Mouse (Mus musculus): Measurements from ENCODE around the gene Myo5a.
A peak's percentile ranks its signal among the peaks of the same experiment; 100 is the strongest.

Gene Myo5a

GRCm38 (mm10) chr9:75071706-75072192 is 934 bp downstream of the Myo5a start:
- peak; percentile 34 for DNase-seq (ENCODE audit: low read depth)

- no peak for DNase-seq (ENCODE audit: low read depth)
Observed at GRCm38 (mm10) chr9:75072361-75072760, 1.5 kb downstream of the Myo5a start.

DNA sequence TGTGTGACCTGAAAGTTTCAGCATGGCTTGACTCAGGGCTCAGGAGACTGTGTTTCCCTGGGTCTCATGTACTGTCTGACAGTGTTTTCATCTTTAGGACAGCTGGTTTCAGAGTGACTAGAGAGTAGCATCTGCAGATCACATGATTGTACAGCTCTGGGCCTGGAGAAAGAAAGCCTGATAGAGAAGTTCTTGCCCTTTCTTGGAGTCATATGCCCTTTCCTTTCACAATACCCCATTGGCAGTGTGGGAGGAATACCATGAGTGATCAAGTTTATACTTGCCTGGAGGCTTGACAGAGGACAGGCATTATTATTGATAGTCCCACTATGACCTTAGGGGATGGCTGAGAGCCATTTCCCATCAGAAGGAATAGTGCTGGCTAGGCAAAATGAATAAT is 6.4 kb downstream of the Myo5a start:
- no peak for DNase-seq (ENCODE audit: low read depth)

DNA sequence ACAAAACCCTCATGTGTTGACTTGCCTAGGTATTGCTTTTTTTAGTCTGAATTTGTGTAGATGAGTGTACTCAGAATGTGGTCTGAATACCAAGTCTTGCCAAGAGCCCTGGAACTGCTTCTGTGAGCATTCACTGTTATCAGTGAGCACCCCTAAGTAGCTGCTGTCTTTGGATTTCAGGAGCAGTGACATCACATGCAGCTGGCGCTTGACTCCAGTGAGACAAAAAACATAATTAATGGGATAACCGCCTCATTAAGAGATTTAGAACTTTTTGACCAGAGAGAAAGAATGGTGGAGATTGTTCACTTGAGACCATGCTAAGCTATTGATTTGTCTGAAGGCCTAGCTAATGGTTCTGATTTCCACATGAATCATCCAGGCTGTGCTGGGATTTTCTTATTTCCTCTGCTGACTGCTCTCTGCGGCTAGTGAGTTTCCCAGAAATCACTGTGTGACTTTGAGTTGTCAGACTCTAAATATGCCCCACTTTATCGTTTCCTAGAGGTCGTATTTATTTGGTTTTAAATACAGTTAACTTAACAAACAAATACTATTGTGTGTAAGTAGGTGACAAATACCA is 14.5 kb downstream of the Myo5a start:
- DNase-seq (ENCODE audit: low read depth), result no peak

- no peak for DNase-seq (ENCODE audit: low read depth)
Observed at GRCm38 (mm10) chr9:75087823-75088222, 17.0 kb downstream of the Myo5a start.

DNA sequence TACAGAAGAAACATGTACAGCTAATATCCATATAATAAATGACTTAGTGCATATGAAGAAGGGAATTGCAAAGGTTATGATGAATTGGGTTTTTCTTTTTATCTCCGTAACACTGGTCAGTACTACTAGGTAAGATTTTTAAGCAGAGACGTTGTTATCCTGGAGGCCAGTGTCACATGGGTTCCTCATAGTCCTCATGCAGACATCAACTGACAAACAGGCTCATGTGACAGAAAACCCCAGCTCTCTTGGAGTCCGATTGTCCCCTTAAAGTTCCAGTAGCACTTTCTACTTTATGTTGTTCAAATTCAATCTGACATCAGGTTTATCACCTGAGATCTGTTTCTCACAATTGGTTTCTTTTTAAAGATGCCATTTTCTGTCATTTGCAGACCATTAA is 18.5 kb downstream of the Myo5a start:
- no peak for DNase-seq (ENCODE audit: low read depth)

- DNase-seq (ENCODE audit: low read depth), result no peak
Observed at GRCm38 (mm10) chr9:75092134-75092533, 21.3 kb downstream of the Myo5a start.

GRCm38 (mm10) chr9:75094762-75095161 is 23.9 kb downstream of the Myo5a start:
- peak; percentile 46 for DNase-seq (ENCODE audit: low read depth)

DNA sequence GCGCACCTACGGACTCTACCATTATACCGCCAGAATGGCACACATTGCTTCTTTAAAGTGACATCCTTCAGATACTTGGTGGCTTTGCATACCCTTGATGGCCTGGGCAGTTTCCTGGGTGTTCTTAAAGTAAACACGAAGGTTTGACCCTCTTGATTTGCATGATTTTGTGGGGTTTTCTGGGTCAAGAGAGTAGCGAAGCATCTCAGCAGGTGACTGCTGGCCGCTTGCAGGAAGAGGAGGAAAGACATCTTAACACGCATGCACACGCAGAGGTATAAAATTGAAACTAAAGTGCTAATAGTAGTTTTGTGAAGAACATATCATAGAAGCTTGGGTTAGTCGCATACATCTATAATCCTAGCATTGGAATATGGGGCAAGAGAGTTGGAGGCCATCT is 28.1 kb downstream of the Myo5a start:
- DNase-seq (ENCODE audit: low read depth), result no peak

DNA sequence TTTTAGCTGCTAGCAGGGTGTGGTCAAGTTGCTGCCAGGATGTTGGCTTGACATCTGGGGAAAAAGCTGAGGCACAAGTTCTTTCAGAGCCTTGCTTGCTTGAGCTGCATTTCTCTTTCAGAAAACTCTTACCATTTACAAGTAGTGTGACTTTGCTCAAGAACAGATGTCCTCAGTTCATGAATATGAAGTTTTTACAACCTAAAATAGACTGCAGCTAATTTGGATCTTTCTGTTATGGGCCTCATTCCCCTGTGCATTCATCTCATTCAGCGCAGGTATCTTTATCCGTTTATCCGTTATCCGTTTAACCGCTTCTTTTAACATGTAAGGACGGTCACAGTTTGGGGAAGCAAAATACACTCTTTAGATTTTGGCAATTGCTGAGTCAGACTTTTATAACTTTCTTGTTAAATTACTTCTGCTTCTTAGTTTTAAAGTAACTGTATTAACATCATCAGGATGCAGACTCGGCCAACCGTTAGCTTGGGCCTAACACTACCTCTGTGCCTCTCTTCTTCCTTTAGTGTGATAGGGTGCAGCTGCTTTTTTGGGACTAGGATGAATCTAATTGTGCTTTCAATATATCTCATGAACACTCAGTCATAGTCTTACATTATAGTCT is 29.5 kb downstream of the Myo5a start:
- DNase-seq (ENCODE audit: low read depth), result no peak

DNA sequence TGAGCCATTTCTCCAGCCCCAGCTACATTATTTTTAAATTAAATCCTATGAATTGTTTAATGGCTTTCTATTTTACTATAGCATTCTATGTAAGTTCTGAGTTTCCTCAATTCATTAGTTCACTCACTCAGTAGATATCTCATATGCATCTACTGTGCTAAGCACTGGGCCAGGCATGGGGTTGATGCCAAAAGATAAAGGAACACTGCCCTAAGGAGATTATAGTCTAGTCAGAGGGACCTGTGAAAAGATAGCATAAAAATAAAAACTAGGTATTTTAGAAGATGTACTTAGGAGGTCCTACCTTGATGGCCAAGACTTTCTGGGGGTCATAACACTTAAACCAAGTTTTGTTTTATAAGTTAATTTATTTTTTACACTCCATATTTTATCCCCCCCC is 31.3 kb downstream of the Myo5a start:
- DNase-seq (ENCODE audit: low read depth), result no peak

DNA sequence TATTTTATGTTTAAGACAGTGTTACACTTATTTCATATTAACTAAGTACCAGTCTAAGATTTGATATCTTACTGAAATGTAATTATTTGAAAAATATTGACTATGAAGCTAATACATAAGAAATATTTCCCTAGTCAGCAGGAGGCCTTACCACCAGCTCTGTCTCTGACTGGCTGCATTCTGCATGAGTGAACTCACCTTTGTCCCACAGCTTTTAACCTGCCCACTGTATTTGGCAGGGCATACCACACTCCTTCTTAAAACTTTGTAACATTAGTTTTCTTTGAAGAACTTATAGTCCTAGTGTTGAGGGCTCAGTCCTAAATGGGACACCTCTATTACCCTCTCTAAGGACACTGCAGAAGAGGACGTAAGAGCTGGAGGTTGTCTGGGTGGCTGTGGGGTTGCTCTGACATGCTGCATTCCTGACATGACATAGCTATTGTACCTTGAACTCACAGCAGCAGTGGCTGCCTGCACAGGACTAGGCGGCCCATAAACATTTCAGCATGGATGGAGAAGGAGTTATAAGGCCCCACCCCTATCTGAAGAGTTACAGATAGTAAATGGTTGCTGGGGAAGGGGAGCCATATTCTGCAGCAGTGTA is 45.9 kb downstream of the Myo5a start:
- DNase-seq (ENCODE audit: low read depth), result no peak

DNA sequence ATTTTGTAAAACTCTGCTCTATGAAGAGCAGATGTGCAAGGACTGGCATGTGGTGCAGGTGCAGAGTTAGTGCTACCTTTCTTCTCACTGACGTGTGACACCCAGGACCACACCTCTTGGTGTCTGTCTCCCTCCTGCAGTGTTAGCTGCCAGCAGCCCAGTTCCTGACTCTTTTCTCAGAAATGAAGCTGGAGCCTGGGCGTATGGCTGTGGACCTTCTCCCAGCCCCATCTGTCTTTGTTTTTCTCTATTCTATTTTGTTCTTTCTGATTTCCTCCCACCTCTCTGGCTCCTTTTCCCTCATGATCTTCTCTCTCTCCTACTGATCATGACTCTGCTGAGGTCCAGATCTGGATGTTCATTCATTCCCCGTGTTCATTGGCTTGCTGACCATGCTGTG is 50.3 kb downstream of the Myo5a start:
- DNase-seq (ENCODE audit: low read depth), result no peak

GRCm38 (mm10) chr9:75124201-75124721 is 53.4 kb downstream of the Myo5a start:
- DNase-seq (ENCODE audit: low read depth), result no peak

DNA sequence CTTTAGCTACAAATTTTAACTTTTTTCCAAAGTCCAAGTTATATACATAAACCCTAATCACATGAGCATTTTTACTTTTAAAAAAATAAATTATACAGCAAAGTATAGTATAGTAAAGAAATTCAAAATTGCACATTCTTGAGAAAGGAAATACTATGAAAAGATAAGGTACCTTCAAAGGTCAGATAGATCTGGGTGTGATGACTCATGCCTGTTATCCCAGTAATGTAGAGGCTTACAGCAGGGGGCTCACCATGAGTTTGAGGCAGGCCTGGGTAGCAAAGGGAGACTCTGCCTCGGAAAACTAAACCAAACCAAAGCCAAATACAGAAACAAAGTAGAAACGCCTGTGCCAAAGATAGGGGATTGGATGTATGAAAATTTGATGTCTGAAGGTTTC is 59.7 kb downstream of the Myo5a start:
- no peak for DNase-seq (ENCODE audit: low read depth)

- DNase-seq (ENCODE audit: low read depth), result no peak
Observed at GRCm38 (mm10) chr9:75146911-75147310, 76.1 kb downstream of the Myo5a start.

GRCm38 (mm10) chr9:75160525-75160924 is 89.7 kb downstream of the Myo5a start:
- no peak for DNase-seq (ENCODE audit: low read depth)

DNA sequence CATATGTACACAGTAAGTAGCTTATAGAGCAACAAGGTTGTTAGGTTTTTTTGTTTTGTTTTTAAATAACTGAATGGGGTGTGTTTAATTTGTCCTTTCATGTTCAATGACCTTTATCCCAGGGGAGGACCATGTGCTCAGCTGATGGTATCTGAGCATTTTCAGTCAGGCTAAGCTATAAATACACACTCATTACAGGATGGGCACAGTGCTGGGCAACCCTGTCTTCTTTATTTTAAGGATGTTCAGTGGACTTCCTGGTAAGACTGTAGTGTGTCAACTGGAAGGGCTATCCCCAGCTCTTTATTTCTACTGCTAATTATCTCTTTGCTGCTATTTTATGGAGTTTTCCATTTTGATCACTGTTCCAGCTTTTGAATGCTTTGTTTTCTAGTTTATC is 92.8 kb downstream of the Myo5a start:
- no peak for DNase-seq (ENCODE audit: low read depth)

- DNase-seq (ENCODE audit: low read depth), result no peak
Observed at GRCm38 (mm10) chr9:75171721-75172120, 100.9 kb downstream of the Myo5a start.

GRCm38 (mm10) chr9:75187646-75188260 is 116.9 kb downstream of the Myo5a start:
- no peak for DNase-seq (ENCODE audit: low read depth)

- DNase-seq (ENCODE audit: low read depth), result no peak
Observed at GRCm38 (mm10) chr9:75193858-75194257, 123.0 kb downstream of the Myo5a start.

GRCm38 (mm10) chr9:75196335-75196734 is 125.5 kb downstream of the Myo5a start:
- peak; percentile 18 for DNase-seq (ENCODE audit: low read depth)

DNA sequence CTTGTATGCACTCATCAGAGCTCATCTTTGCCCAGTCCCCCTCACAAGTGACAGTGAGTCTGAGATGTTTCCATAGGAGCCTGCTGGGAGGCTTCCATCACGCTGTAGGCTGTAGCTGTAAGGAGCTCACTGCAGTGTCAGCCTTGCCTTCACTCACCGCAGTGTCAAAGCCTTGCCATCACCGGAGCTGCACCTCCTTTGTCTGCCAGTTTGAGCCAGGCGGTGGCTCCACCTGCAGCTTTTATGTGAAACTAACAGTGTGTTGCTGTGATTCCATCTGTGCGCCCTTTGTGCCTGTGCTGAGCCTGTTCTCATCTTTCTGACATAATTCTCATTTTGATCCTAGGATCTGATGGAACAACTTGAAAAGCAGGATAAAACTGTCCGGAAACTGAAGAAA is 126.5 kb downstream of the Myo5a start:
- no peak for DNase-seq (ENCODE audit: low read depth)
